ENCODE assay signal across 18 mouse cellular contexts in genomic region chr3:104938327-104938726, GRCm38 (mm10).
"Had no signal": no experiment of that assay in that cellular context is flagged by ENCODE, and none has a peak within 500 bp of the region (broad histone marks: within the 10 kb centered on the region; RNA-seq: fewer than 3 reads in every experiment).

No protein-coding gene starts in this region.

- H3K4me1 ChIP-seq: liver, embryonic 12.5 days; liver, embryonic 15.5 days had no signal

- H3K27ac ChIP-seq: kidney, postnatal 0 days; layer of hippocampus, adult 2 months; limb, embryonic 10.5 days; limb, embryonic 13.5 days; liver, embryonic 12.5 days; liver, embryonic 15.5 days; midbrain, embryonic 12.5 days; midbrain, embryonic 15.5 days; neural tube, embryonic 13.5 days had no signal

- H3K9me3 ChIP-seq: limb, embryonic 10.5 days; limb, embryonic 13.5 days; liver, embryonic 12.5 days; liver, embryonic 15.5 days; midbrain, embryonic 12.5 days; midbrain, embryonic 15.5 days; neural tube, embryonic 13.5 days had no signal

- H3K9ac ChIP-seq: limb, embryonic 13.5 days; liver, embryonic 12.5 days; liver, embryonic 15.5 days; midbrain, embryonic 12.5 days; midbrain, embryonic 15.5 days; neural tube, embryonic 13.5 days had no signal

- H3K4me2 ChIP-seq: limb, embryonic 13.5 days; liver, embryonic 12.5 days; liver, embryonic 15.5 days; midbrain, embryonic 12.5 days; midbrain, embryonic 15.5 days; neural tube, embryonic 13.5 days had no signal

- DNase-seq: kidney, postnatal 25 days; layer of hippocampus, adult 9-11 months; liver; lung, adult 18-20 months; lung, postnatal 14 days; lung, postnatal 4 days; thymus, adult 18-20 months; thymus, postnatal 4 days had no signal

- H3K27me3 ChIP-seq: limb, embryonic 13.5 days; liver, embryonic 12.5 days; liver, embryonic 15.5 days; midbrain, embryonic 12.5 days; midbrain, embryonic 15.5 days; neural tube, embryonic 13.5 days had no signal

- H3K4me3 ChIP-seq: layer of hippocampus, adult 2 months; limb, embryonic 10.5 days; limb, embryonic 13.5 days; liver, embryonic 12.5 days; liver, embryonic 15.5 days; midbrain, embryonic 12.5 days; midbrain, embryonic 15.5 days; myocyte; neural tube, embryonic 13.5 days had no signal

- ATAC-seq: liver, embryonic 12.5 days; midbrain, embryonic 15.5 days had no signal

- H3K36me3 ChIP-seq: midbrain, embryonic 15.5 days had no signal
